Mouse (Mus musculus) MEL (cell line): ENCODE results near the gene Uspl1.
A peak's percentile ranks its signal among the peaks of the same experiment; 100 is the strongest.

ENCODE experiments used
- CTCF ChIP-seq, 3 experiments: IDR thresholded peaks in 2 of 3; conservative IDR thresholded peaks in 1 of 3; 2 replicates each; pipeline ENCODE4 v1.5.1; 2011 to 2012; ENCODE audit warnings: low read length in 3 of 3, low read depth in 2 of 3, mild to moderate bottlenecking in 2 of 3, improper control_type of control experiment in 1 of 3, inconsistent platforms in 1 of 3, mixed read lengths in 1 of 3, moderate library complexity in 1 of 3; ENCODE audit not compliant: control insufficient read depth in 1 of 3, insufficient read depth in 1 of 3, poor library complexity in 1 of 3, severe bottlenecking in 1 of 3
- ETS1 ChIP-seq: IDR thresholded peaks from 2 replicates; pipeline ENCODE4 v1.6.1; 2012; ENCODE audit warnings: low read depth, mild to moderate bottlenecking, inconsistent platforms, low read length, improper control_type of control experiment, moderate library complexity
- GATA1 ChIP-seq: IDR thresholded peaks from 2 replicates; pipeline ENCODE4 v1.6.1; 2011; ENCODE audit warnings: low read depth, low read length, improper control_type of control experiment
- MYC ChIP-seq: IDR thresholded peaks from 2 replicates; pipeline ENCODE4 v1.6.1; 2011; ENCODE audit warnings: low read depth, mild to moderate bottlenecking, low read length, improper control_type of control experiment, moderate library complexity
- POLR2A ChIP-seq, 2 experiments: IDR thresholded peaks; 2 replicates each; pipeline ENCODE4 v1.6.1; 2011 to 2012; ENCODE audit warnings: low read length in 2 of 2, mild to moderate bottlenecking in 2 of 2, control low read depth in 1 of 2, improper control_type of control experiment in 1 of 2, low read depth in 1 of 2, moderate library complexity in 1 of 2; ENCODE audit not compliant: control insufficient read depth in 1 of 2, insufficient read depth in 1 of 2, poor library complexity in 1 of 2
- TAL1 ChIP-seq: IDR thresholded peaks from 2 replicates; pipeline ENCODE4 v1.6.1; 2012; ENCODE audit warnings: mild to moderate bottlenecking, inconsistent platforms, low read length, moderate library complexity, mixed read lengths
- USF1 ChIP-seq: IDR thresholded peaks from 2 replicates; pipeline ENCODE4 v1.6.1; 2014; ENCODE audit warnings: low read depth, mild to moderate bottlenecking, inconsistent platforms, low read length, improper control_type of control experiment, moderate library complexity

- TF ChIP-seq USF1 (0 out of 2 replicates have a peak, but pooled peaks have one; percentile 39), POLR2A (IDR thresholded peaks at IDR 0.05; ENCODE audit: control insufficient read depth in 1 of 2, insufficient read depth in 1 of 2, low read depth in 1 of 2, low read length in 2 of 2, poor library complexity in 1 of 2) (peak; percentile 50 to 87; a peak in 2 of 4 replicates), GATA1 (peak; percentile 97), TAL1 (peak; percentile 79), CTCF (IDR thresholded peaks at IDR 0.05 in 2 of 3, conservative IDR thresholded peaks at IDR 0.05 in 1 of 3; ENCODE audit: control insufficient read depth in 1 of 3, insufficient read depth in 1 of 3, low read depth in 2 of 3, low read length in 3 of 3, poor library complexity in 1 of 3, severe bottlenecking in 1 of 3) (no peak), MYC (peak; percentile 97), ETS1 (peak; percentile 98)
These were observed 61.9 kb downstream of the Uspl1 start for GRCm38 (mm10) chr5:149245965-149246470.
